Mouse (Mus musculus) cerebellum, postnatal 25 days (tissue): ENCODE data around the gene Olfr1048.
"Not testable (repeated sequence)": the region's sequence is repeated elsewhere in the genome, so short reads cannot be mapped to it uniquely, and the experiment has no call there.

Experiments used
- DNase-seq, 2 experiments: peaks; one replicate each; pipeline ENCODE4 v3.0.0; 2021; ENCODE audit warnings: mixed read lengths in 2 of 2

Olfr1048 gene

GRCm38 (mm10) chr2:86240189-86240588 is at the start of gene Olfr1048:
Gene Olfr1048, minus strand, starts transcription at chr2:86240289.
- no peak for DNase-seq

- DNase-seq = not testable (repeated sequence)
These were observed 38.9 kb upstream of the Olfr1048 start, which contains the start of gene Olfr1051 for GRCm38 (mm10) chr2:86278988-86279387. Gene Olfr1051, minus strand, starts transcription at chr2:86279088.

GRCm38 (mm10) chr2:86258228-86258627 is 18.1 kb upstream of the Olfr1048 start, which contains the start of gene Olfr1049:
Gene Olfr1049, minus strand, starts transcription at chr2:86258328.
- DNase-seq = not testable (repeated sequence)

GRCm38 (mm10) chr2:86231301-86231700 is 8.8 kb downstream of the Olfr1048 start, which contains the start of gene Olfr1047:
Gene Olfr1047, minus strand, starts transcription at chr2:86231401.
- DNase-seq = no peak

- DNase-seq = no peak
These were observed 20.9 kb downstream of the Olfr1048 start, which contains the start of gene Olfr1046 for GRCm38 (mm10) chr2:86219214-86219613. Gene Olfr1046, minus strand, starts transcription at chr2:86219314.

- DNase-seq = no peak
These were observed 37.2 kb downstream of the Olfr1048 start, which contains the start of gene Olfr1045 for GRCm38 (mm10) chr2:86202909-86203308. Gene Olfr1045, minus strand, starts transcription at chr2:86203009.

GRCm38 (mm10) chr2:86195863-86196262 is 44.2 kb downstream of the Olfr1048 start:
- DNase-seq = no peak

- no peak for DNase-seq
These were observed 54.5 kb downstream of the Olfr1048 start, which contains the start of gene Olfr52 for GRCm38 (mm10) chr2:86185583-86185982. Gene Olfr52, minus strand, starts transcription at chr2:86185683.
